Mouse (Mus musculus): ENCODE results near the gene Akap6.

- no peak for TF ChIP-seq TCF12 (IDR thresholded peaks at IDR 0.05; ENCODE audit: insufficient read depth, poor library complexity, severe bottlenecking)
- TF ChIP-seq POLR2A (IDR thresholded peaks at IDR 0.05; ENCODE audit: insufficient read length, low read depth) = no peak
- TF ChIP-seq CEBPB (IDR thresholded peaks at IDR 0.05; ENCODE audit: insufficient read depth, poor library complexity, severe bottlenecking) = no peak
- no peak for TF ChIP-seq MYOG (IDR thresholded peaks at IDR 0.05; ENCODE audit: control insufficient read depth in 1 of 3, insufficient read depth in 1 of 3, insufficient read length in 2 of 3, low read depth in 2 of 3)
- no peak for TF ChIP-seq TCF3 (IDR thresholded peaks at IDR 0.05; ENCODE audit: insufficient read length, low read depth)
These were observed 100.5 kb downstream of the Akap6 start for GRCm38 (mm10) chr12:52799717-52800116.

Measured in myocyte (in vitro differentiated cells).